Mouse (Mus musculus) forebrain, embryonic 14.5 days (tissue): ENCODE data around the gene Cavin1. TPM values are rescaled to one million over a fixed set of nuclear protein-coding genes. Genes with fewer than 3 reads are reported as not detected.

Source experiments
- ATAC-seq: fragments of 200-750 bp; cut with Nextera tagmentation; 2 replicates; pipeline ENCODE4 v1.8.0; 2017; ENCODE audit warnings: mild to moderate bottlenecking, moderate library complexity
- DNase-seq: peaks from one replicate; pipeline ENCODE4 v3.0.0-alpha.2; 2015; ENCODE audit warnings: low spot score
- H3K27ac ChIP-seq: fragments of 300-500 bp; sonication (generic); 2 replicates; pipeline ENCODE4 v1.5.1; 2014; ENCODE audit warnings: low read depth, mild to moderate bottlenecking, control low read depth, low read length, moderate library complexity
- H3K27me3 ChIP-seq: fragments of 300-500 bp; sonication (generic); replicated peaks from 2 replicates; pipeline ENCODE4 v1.6.1; 2014; ENCODE audit warnings: low read length, control low read depth, mixed read lengths; ENCODE audit not compliant: control insufficient read depth, insufficient read depth
- H3K36me3 ChIP-seq: fragments of 300-500 bp; sonication (generic); 2 replicates; pipeline ENCODE4 v1.6.1; 2014; ENCODE audit warnings: low read length, control low read depth; ENCODE audit not compliant: control insufficient read depth, insufficient read depth
- H3K4me1 ChIP-seq: fragments of 300-500 bp; sonication (generic); 2 replicates; pipeline ENCODE4 v1.6.1; 2014; ENCODE audit warnings: antibody characterized with exemption, low read length, control low read depth; ENCODE audit not compliant: control insufficient read depth, insufficient read depth
- H3K4me2 ChIP-seq: fragments of 300-500 bp; sonication (generic); 2 replicates; pipeline ENCODE4 v1.6.1; 2014; ENCODE audit warnings: mild to moderate bottlenecking, control low read depth, low read length
- H3K4me3 ChIP-seq: fragments of 300-500 bp; sonication (generic); 2 replicates; pipeline ENCODE4 v1.5.1; 2014; ENCODE audit warnings: low read depth, low read length, control low read depth
- H3K9ac ChIP-seq: fragments of 300-500 bp; sonication (generic); 2 replicates; pipeline ENCODE4 v1.6.1; 2014; ENCODE audit warnings: mild to moderate bottlenecking, low read length, control low read depth, moderate library complexity
- H3K9me3 ChIP-seq: fragments of 300-500 bp; sonication (generic); replicated peaks from 2 replicates; pipeline ENCODE4 v1.6.1; 2016; ENCODE audit warnings: low read length, control low read depth, mixed read lengths; ENCODE audit not compliant: control insufficient read depth
- WGBS: fragments of 180-500 bp; shearing (Covaris S2); extraction: QIAGEN DNeasy Blood & Tissue Kit; methylation state at CpG from one replicate; pipeline ENCODE4 v1.1.7; 2014; 5-methylcytosine and 5-hydroxymethylcytosine counted together
- polyA plus RNA-seq: library from polyadenylated mRNA; unstranded; fragments of >200 nt; fragmentation: Nextera tagmentation; extraction: Ambion mirVana; gene quantifications from 2 replicates; pipeline ENCODE4 v1.2.1, GENCODE M21; 2014

Cavin1 gene
- polyA plus RNA-seq, 1 experiment from 2014 or later, result 15.6 TPM

DNA sequence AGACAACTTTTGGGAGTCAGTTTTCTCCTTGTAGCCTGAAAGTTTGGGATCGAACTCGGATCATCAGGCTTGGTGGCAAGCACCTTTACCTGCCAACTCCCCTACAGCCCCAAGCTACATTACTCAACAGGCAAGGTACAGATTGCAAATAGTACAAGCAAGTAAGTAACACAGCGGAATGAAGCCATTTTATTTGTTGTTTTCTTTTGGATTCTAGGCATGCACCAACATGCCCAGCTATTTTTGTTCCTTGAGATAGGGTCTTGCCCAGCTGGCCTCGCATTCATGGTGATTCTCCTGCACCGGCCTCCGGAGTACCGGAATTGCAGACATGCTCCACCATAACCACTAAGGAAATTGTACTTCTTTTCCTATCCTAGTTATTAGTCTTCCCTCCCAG lies 2.6 kb upstream of the Cavin1 start:
- no peak overlapping the region for H3K9ac ChIP-seq
- 91% methylated on average over 7 of the region's 7 CpGs for WGBS
- H3K27me3 ChIP-seq, result peaks cover 41% of the 10 kb centered on the region
- H3K4me3 ChIP-seq, result no peak overlapping the region
- no peaks in the 10 kb centered on the region for H3K36me3 ChIP-seq
- peaks cover 2% of the 10 kb centered on the region; the same call in 1 of the 2 replicates for H3K4me1 ChIP-seq
- ATAC-seq (no peak), DNase-seq (no peak)
- H3K4me2 ChIP-seq, result no peak overlapping the region
- no peak overlapping the region for H3K27ac ChIP-seq
- H3K9me3 ChIP-seq, result no peaks in the 10 kb centered on the region

DNA sequence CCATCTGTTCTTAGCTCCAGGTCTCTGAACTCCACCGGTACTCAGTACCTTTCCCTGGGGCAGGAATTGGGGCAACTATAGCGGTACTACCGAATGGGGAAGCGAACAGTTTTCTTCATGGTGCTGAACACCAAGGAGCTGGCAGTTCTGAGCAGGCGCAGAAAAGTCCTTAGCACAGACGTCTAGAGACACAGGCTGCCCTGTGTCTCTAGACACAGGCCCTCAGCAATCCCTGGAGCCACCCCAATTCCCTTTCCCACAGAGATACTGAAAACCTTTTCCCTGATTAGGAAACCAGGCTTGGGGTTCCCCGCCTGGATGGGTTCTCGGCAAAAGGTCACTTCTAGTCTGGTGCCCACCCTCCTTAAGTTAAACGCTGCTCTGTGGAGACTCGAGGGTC lies 768 bp upstream of the Cavin1 start:
- no peaks in the 10 kb centered on the region for H3K9me3 ChIP-seq
- H3K9ac ChIP-seq, result no peak overlapping the region
- H3K4me1 ChIP-seq, result peaks cover 2% of the 10 kb centered on the region; the same call in 1 of the 2 replicates
- DNase-seq, result no peak
- WGBS, result 63% methylated on average over 10 of the region's 10 CpGs
- H3K4me2 ChIP-seq, result no peak overlapping the region
- no peaks in the 10 kb centered on the region for H3K36me3 ChIP-seq
- H3K27ac ChIP-seq, result no peak overlapping the region
- no peak overlapping the region for H3K4me3 ChIP-seq
- H3K27me3 ChIP-seq, result peaks cover 50% of the 10 kb centered on the region
- ATAC-seq, result no peak

DNA sequence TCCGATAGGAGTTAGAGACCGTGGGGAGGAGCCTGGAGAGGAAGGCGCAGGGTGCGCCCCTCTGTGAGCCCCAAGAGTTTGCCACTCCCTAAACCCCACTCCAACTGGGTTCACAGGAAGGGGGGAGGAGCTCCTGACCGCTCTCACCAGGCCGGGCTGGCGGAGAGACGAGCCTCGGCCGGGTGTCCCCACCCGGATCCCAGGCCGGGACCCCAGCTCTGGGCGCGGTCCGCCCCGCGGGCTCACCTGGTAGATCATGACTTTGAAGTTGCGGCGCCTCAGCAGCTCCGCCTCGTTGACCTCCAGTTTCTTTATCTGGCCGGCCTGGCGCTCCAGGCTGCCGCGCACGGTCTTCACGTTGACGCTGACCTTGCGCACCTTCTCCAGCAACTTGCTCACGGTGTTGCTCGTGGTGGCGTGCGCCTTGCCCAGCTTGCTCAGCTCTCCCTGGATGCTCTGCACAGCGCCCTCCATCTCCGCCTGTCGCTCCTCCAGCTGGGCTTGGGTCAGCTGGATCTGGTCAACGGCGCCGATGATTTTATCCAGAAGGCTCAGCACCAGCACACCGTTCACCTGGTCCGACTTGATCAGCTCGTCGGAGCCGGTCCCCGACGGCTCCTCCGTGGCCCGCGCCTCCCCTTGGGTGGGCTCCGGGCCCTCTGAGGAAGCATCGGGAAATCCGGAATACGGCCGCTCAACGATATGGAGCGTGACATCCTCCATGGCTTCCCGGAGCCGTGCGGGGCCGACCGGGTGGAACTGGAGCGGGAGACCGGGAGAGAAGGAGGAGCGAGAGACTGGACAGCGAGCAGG lies 737 bp downstream of the Cavin1 start:
- H3K4me3 ChIP-seq, result peak overlapping the region; percentile 28
- DNase-seq (no peak), ATAC-seq (no peak)
- no peaks in the 10 kb centered on the region for H3K36me3 ChIP-seq
- peaks cover 2% of the 10 kb centered on the region; the same call in 1 of the 2 replicates for H3K4me1 ChIP-seq
- peaks cover 53% of the 10 kb centered on the region for H3K27me3 ChIP-seq
- 2% methylated on average over 65 of the region's 65 CpGs for WGBS
- peak overlapping the region; percentile 46 for H3K4me2 ChIP-seq
- H3K27ac ChIP-seq, result no peak overlapping the region
- peak overlapping the region; percentile 29; the same call in 1 of the 2 replicates for H3K9ac ChIP-seq
- H3K9me3 ChIP-seq, result no peaks in the 10 kb centered on the region

DNA sequence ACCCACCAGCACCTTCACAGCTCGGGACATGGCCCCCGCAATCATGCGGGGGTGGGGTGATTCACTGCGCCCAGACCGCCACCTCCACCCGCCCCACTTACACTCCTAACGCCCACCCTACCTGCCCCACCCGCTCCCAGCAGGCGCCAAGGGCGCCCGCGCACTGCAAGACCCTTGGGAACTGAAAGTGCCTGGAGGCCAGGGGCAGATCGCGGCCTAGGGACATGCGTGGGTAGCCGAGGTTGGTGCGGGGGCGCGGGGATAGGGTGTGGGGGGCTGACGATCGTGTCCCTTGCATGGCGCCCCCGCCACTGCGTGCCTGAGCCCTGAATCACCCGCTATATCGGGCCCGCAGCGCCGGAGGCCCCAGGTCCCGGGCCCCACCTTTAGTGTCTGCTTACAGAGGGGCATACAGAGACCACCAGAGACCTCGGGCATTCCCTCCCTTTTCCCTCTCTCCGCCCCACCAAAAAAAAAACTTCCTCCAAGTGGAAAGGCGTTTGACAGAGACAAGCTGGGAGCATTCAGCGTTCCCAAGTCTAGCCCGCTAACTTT lies 1.4 kb downstream of the Cavin1 start:
- ATAC-seq (no peak), DNase-seq (no peak)
- peaks cover 2% of the 10 kb centered on the region; the same call in 1 of the 2 replicates for H3K4me1 ChIP-seq
- peaks cover 53% of the 10 kb centered on the region for H3K27me3 ChIP-seq
- 8% methylated on average over 30 of the region's 35 CpGs for WGBS
- H3K4me2 ChIP-seq, result peak overlapping the region; percentile 46
- no peak overlapping the region for H3K27ac ChIP-seq
- no peaks in the 10 kb centered on the region for H3K36me3 ChIP-seq
- no peaks in the 10 kb centered on the region for H3K9me3 ChIP-seq
- H3K4me3 ChIP-seq, result peak overlapping the region; percentile 28
- no peak overlapping the region for H3K9ac ChIP-seq

DNA sequence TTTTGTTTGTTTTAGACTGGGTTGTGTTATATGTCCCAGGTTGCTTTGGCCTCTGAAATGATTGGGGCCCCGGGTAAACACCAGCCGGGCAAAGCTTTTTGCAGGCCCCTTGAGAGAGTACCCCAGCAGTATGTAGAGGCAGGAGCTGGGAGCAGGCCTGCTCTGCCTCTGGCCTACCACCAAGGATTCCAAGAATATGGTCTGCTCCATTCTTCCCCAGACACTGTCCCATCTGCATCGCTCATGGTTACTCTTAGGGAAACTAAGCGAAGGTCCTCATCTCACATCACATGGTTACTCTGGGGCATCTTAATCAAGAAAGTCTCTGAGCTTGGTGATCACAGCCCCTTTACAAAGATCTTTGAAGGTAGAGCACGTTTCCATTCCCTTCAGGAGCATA lies 2.2 kb downstream of the Cavin1 start:
- peak overlapping the region; percentile 28; the same call in 1 of the 2 replicates for H3K4me3 ChIP-seq
- no peak overlapping the region for H3K4me2 ChIP-seq
- no peak for ATAC-seq
- H3K9ac ChIP-seq, result no peak overlapping the region
- peaks cover 53% of the 10 kb centered on the region for H3K27me3 ChIP-seq
- H3K36me3 ChIP-seq, result no peaks in the 10 kb centered on the region
- peaks cover 2% of the 10 kb centered on the region; the same call in 1 of the 2 replicates for H3K4me1 ChIP-seq
- H3K9me3 ChIP-seq, result no peaks in the 10 kb centered on the region
- WGBS, result 76% methylated on average over 5 of the region's 5 CpGs
- no peak overlapping the region for H3K27ac ChIP-seq
- DNase-seq, result no peak

DNA sequence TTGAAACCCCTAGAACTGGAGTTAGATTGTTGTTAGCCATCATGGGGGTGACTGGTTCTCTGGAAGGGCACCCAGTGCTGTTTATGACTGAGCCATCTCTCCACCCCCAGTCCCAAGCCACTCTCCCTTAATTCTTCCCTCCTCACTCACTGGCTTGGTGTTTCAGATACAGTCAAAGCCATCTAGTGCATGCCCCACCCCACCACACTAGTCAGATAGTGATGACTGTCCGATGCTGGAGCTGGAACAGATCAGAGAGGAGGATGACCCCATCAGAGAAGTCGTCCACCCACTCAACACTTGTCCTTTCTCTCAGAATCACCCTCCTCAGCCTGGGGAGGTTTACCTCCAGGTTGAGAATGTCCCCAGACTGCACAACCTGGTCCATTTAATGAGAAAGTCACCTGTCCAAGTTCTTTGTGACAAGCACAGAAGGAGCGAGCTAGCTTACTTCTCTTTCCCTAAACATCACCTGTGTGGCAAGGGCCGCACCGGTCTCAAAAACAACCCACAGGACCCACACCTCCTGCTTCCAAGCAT lies 2.7 kb downstream of the Cavin1 start:
- ATAC-seq (no peak), DNase-seq (no peak)
- H3K27ac ChIP-seq, result no peak overlapping the region
- no peak overlapping the region for H3K9ac ChIP-seq
- WGBS, result 82% methylated on average over 5 of the region's 5 CpGs
- no peaks in the 10 kb centered on the region for H3K9me3 ChIP-seq
- no peak overlapping the region for H3K4me3 ChIP-seq
- H3K36me3 ChIP-seq, result no peaks in the 10 kb centered on the region
- H3K4me2 ChIP-seq, result no peak overlapping the region
- H3K4me1 ChIP-seq, result peaks cover 2% of the 10 kb centered on the region; the same call in 1 of the 2 replicates
- H3K27me3 ChIP-seq, result peaks cover 53% of the 10 kb centered on the region

DNA sequence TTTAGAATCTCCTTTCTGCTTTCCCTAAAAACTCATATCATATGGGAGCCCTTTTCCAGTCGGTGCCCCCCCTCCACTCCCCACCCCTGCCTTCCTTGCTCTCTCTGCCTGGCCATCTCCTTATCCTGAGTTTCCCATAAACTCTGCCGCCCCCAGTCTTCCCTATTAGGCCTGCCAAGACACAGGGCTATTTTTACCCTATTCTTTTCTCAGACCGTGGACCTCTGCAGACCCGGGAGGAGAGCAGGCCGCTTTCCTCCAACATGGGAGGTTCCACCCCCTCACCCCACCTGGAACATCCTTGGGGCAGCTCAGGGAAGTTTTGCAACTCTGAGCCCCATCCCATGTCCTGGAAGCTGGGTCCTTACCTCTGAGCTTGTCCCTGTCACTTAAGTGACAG lies 3.3 kb downstream of the Cavin1 start:
- 70% methylated on average over 5 of the region's 5 CpGs for WGBS
- DNase-seq, result no peak
- Histone ChIP-seq H3K9ac (no peak overlapping the region), H3K9me3 (no peaks in the 10 kb centered on the region), H3K4me1 (peaks cover 2% of the 10 kb centered on the region; the same call in 1 of the 2 replicates), H3K27ac (no peak overlapping the region), H3K27me3 (peaks cover 53% of the 10 kb centered on the region), H3K36me3 (no peaks in the 10 kb centered on the region), H3K4me2 (no peak overlapping the region), H3K4me3 (no peak overlapping the region)
- ATAC-seq, result no peak

DNA sequence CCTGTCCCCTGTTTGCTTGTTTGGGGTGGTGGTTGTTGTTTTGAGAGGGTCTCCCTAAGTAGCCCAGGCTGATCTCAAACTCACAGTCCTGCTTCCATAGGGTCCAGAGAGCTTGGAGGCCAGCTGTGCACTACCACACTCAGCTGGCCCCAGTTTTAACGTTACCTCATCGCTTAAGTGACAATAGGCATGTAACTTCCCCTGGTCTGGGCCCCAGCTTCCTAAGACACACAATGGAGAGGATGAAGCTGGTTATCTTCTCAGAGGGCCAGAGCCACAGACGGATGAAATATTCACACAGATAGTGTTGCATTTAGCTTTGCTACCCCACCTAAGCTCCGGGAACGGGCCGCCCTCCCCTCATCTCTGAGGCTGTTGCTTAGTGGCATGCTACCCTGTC lies 4.9 kb downstream of the Cavin1 start:
- Histone ChIP-seq H3K4me3 (no peak overlapping the region), H3K9ac (no peak overlapping the region), H3K27me3 (peaks cover 37% of the 10 kb centered on the region), H3K4me1 (peaks cover 2% of the 10 kb centered on the region; the same call in 1 of the 2 replicates), H3K9me3 (no peaks in the 10 kb centered on the region), H3K36me3 (no peaks in the 10 kb centered on the region), H3K27ac (no peak overlapping the region), H3K4me2 (no peak overlapping the region)
- 79% methylated on average over 6 of the region's 6 CpGs for WGBS
- ATAC-seq (no peak), DNase-seq (no peak)
